ENCODE assay signal across 25 mouse cellular contexts in genomic region chr2:91120261-91120671, GRCm38 (mm10). TPM values are rescaled to one million over a fixed set of nuclear protein-coding genes. Genes with fewer than 3 reads are reported as not detected.
DNase-seq lines count a peak whose midpoint lies in the region; ATAC-seq lines count a peak whose summit lies in the region.
"Had no signal": no experiment of that assay in that cellular context is flagged by ENCODE, and none has a peak within 500 bp of the region (broad histone marks: within the 10 kb centered on the region; RNA-seq: fewer than 3 reads in every experiment).

No protein-coding gene starts in this region.

- peak; percentile 69 for DNase-seq in cerebellum, adult 11-12 months
- DNase-seq in cerebellum, postnatal 4 days (ENCODE audit: low spot score in 2 of 2) = no peak
- no peak for DNase-seq in heart, postnatal 4 days
- peak; percentile 57 to 66 for DNase-seq in cerebellum, postnatal 14 days
- peak; percentile 54 to 59 for DNase-seq in heart, postnatal 10 days
- no peak for DNase-seq in retina, postnatal 1 day
- DNase-seq in retina, embryonic 14.5 days (ENCODE audit: low spot score) = no peak
- DNase-seq: adrenal gland, postnatal 14 days; gastrocnemius, postnatal 10 days; kidney, adult 8-10 months; kidney, postnatal 10 days; lung, postnatal 36 days; right cerebral cortex, postnatal 25 days; thymus, postnatal 14 days had no signal

- intact Hi-C loops in heart, postnatal 10 days (cut with DNase I) = no loop called here

- no peaks in the 10 kb centered on the region for H3K9me3 ChIP-seq in heart, embryonic 13.5 days
- H3K9me3 ChIP-seq: embryonic facial prominence, embryonic 15.5 days; forebrain, embryonic 15.5 days; intestine, embryonic 15.5 days; limb, embryonic 15.5 days; lung, embryonic 15.5 days; megakaryocyte, embryonic 14.5 days; midbrain, embryonic 13.5 days had no signal

- H3K4me1 ChIP-seq in heart, embryonic 13.5 days = peaks cover 68% of the 10 kb centered on the region

- peaks cover 62% of the 10 kb centered on the region for H3K36me3 ChIP-seq in heart, embryonic 13.5 days
- H3K36me3 ChIP-seq: embryonic facial prominence, embryonic 15.5 days; forebrain, embryonic 15.5 days; intestine, embryonic 15.5 days; limb, embryonic 15.5 days; lung, embryonic 15.5 days; midbrain, embryonic 13.5 days had no signal

- peak overlapping the region; percentile 75 for H3K4me3 ChIP-seq in heart, embryonic 13.5 days
- H3K4me3 ChIP-seq: embryonic facial prominence, embryonic 15.5 days; forebrain, embryonic 15.5 days; intestine, embryonic 15.5 days; limb, embryonic 15.5 days; lung, embryonic 15.5 days; megakaryocyte, embryonic 14.5 days; midbrain, embryonic 13.5 days had no signal

- no peaks in the 10 kb centered on the region for H3K27me3 ChIP-seq in heart, embryonic 13.5 days (replicated peaks)
- H3K27me3 ChIP-seq: intestine, embryonic 15.5 days; lung, embryonic 15.5 days had no signal

- WGBS in heart, embryonic 13.5 days = 32% methylated on average over 6 of the region's 6 CpGs

- peak overlapping the region; percentile 81 for H3K4me2 ChIP-seq in heart, embryonic 13.5 days
- H3K4me2 ChIP-seq: embryonic facial prominence, embryonic 15.5 days; forebrain, embryonic 15.5 days; intestine, embryonic 15.5 days; limb, embryonic 15.5 days; lung, embryonic 15.5 days; midbrain, embryonic 13.5 days had no signal

- peak overlapping the region; percentile 98 for H3K27ac ChIP-seq in heart, embryonic 13.5 days (replicated peaks)
- H3K27ac ChIP-seq: embryonic facial prominence, embryonic 15.5 days; forebrain, embryonic 15.5 days; intestine, embryonic 15.5 days; limb, embryonic 15.5 days; liver, embryonic 14.5 days; lung, embryonic 15.5 days; midbrain, embryonic 13.5 days had no signal

- ATAC-seq in heart, embryonic 13.5 days (ENCODE audit: extremely low read depth, insufficient number of reproducible peaks, low FRiP score, low TSS enrichment) = no peak
- ATAC-seq: forebrain, embryonic 15.5 days; hindbrain, embryonic 16.5 days; intestine, embryonic 15.5 days; midbrain, embryonic 13.5 days had no signal

- H3K9ac ChIP-seq in heart, embryonic 13.5 days = peak overlapping the region; percentile 95
- H3K9ac ChIP-seq: embryonic facial prominence, embryonic 15.5 days; forebrain, embryonic 15.5 days; intestine, embryonic 15.5 days; limb, embryonic 15.5 days; liver, embryonic 14.5 days; lung, embryonic 15.5 days; midbrain, embryonic 13.5 days had no signal

RNA-seq across cellular contexts. Expression of gene Mybpc3, which starts 2.3 kb away (rescaled TPM):
- 806 and 882 TPM in 2 replicates for polyA plus RNA-seq in heart, embryonic 13.5 days (2015; fragmentation: Nextera tagmentation; extraction: Ambion mirVana)
- total RNA-seq in heart, postnatal 4 days (2021) = 1,000 to 10,000 TPM; 1,781 to 1,857 TPM
- 1,000 to 10,000 TPM; 1,924 to 2,166 TPM for total RNA-seq in heart, postnatal 10 days (2021)
- total RNA-seq: adrenal gland, postnatal 14 days; left cerebral cortex, postnatal 4 days had no signal
- polyA plus RNA-seq: forebrain, embryonic 15.5 days; midbrain, embryonic 13.5 days had no signal

RNA-seq across cellular contexts. Expression of gene Spi1, which starts 38.1 kb away (rescaled TPM):
- 3.5 and 3.9 TPM in 2 replicates for polyA plus RNA-seq in heart, embryonic 13.5 days (2015; fragmentation: Nextera tagmentation; extraction: Ambion mirVana)
- total RNA-seq in heart, postnatal 4 days (2021) = 1 to 10 TPM; 2.7 to 3.5 TPM
- 1 to 10 TPM; 2.3 to 3.0 TPM for total RNA-seq in heart, postnatal 10 days (2021)

RNA-seq across cellular contexts. Expression of gene Slc39a13, which starts 50.0 kb away (rescaled TPM):
- 45.0 and 55.5 TPM in 2 replicates for polyA plus RNA-seq in heart, embryonic 13.5 days (2015; fragmentation: Nextera tagmentation; extraction: Ambion mirVana)
- 10 to 100 TPM; 32.6 to 36.8 TPM for total RNA-seq in heart, postnatal 4 days (2021)
- total RNA-seq in heart, postnatal 10 days (2021) = 10 to 100 TPM; 27.7 to 31.9 TPM

Comparison
In these comparisons a context has a peak if more than half of its experiments do, and no peak if none do; other contexts are left out.
1. DNase-seq: peak in cerebellum, adult 11-12 months (single experiment), cerebellum, postnatal 14 days (2 of 2) and heart, postnatal 10 days (2 of 2); none in cerebellum, postnatal 4 days (0 of 2), heart, postnatal 4 days (single experiment), retina, postnatal 1 day (single experiment) and retina, embryonic 14.5 days (single experiment).